Mouse (Mus musculus) limb, embryonic 10.5 days (tissue): ENCODE measurements at regions not wholly inside any gene's neighbourhood (a gene's known extent, or its start where the extent isn't known, plus 50 kb on each side); places are given as distances from the start of the nearest gene placed in this dataset.
"Not testable (repeated sequence)": the region's sequence is repeated elsewhere in the genome, so short reads cannot be mapped to it uniquely, and the experiment has no call there.

Experiments
- DNase-seq: peaks from one replicate; pipeline ENCODE4 v3.0.0-alpha.2; 2017; ENCODE audit warnings: low spot score
- H3K27ac ChIP-seq: fragments of 300-500 bp; sonication (generic); 2 replicates; pipeline ENCODE4 v1.5.1; 2016; ENCODE audit warnings: mild to moderate bottlenecking
- H3K27me3 ChIP-seq: fragments of 300-500 bp; sonication (generic); 2 replicates; pipeline ENCODE4 v1.6.1; 2016; ENCODE audit warnings: low read depth, mild to moderate bottlenecking; ENCODE audit not compliant: poor library complexity, severe bottlenecking
- H3K36me3 ChIP-seq: fragments of 300-500 bp; sonication (generic); 2 replicates; pipeline ENCODE4 v1.6.1; 2016; ENCODE audit warnings: mild to moderate bottlenecking, moderate library complexity
- H3K4me1 ChIP-seq: fragments of 300-500 bp; sonication (generic); 2 replicates; pipeline ENCODE4 v1.6.1; 2016
- H3K4me3 ChIP-seq: fragments of 300-500 bp; sonication (generic); 2 replicates; pipeline ENCODE4 v1.5.1; 2016; ENCODE audit warnings: mild to moderate bottlenecking, moderate library complexity
- H3K9me3 ChIP-seq: fragments of 300-500 bp; sonication (generic); replicated peaks from 2 replicates; pipeline ENCODE4 v1.6.1; 2016; ENCODE audit warnings: mild to moderate bottlenecking
- WGBS: fragments of 180-500 bp; shearing (Covaris S2); methylation state at CpG from one replicate; pipeline ENCODE4 v1.1.7; 2016; 5-methylcytosine and 5-hydroxymethylcytosine counted together

GRCm38 (mm10) chr7:63996581-63997098 lies 57.9 kb upstream of the Klf13 start:
- Histone ChIP-seq H3K4me1 (no peaks in the 10 kb centered on the region), H3K9me3 (no peaks in the 10 kb centered on the region), H3K4me3 (no peak overlapping the region), H3K36me3 (no peaks in the 10 kb centered on the region), H3K27ac (no peak overlapping the region), H3K27me3 (no peaks in the 10 kb centered on the region)
- no peak for DNase-seq
- 91% methylated on average over 6 of the region's 6 CpGs for WGBS

- H3K4me3 ChIP-seq = no peak overlapping the region
- H3K27ac ChIP-seq = no peak overlapping the region
- no peaks in the 10 kb centered on the region for H3K36me3 ChIP-seq
- DNase-seq = no peak
- no peaks in the 10 kb centered on the region for H3K9me3 ChIP-seq
- H3K27me3 ChIP-seq = no peaks in the 10 kb centered on the region
- H3K4me1 ChIP-seq = no peaks in the 10 kb centered on the region
- WGBS = 87% methylated on average over 3 of the region's 3 CpGs
These were observed 56.7 kb upstream of the Klf13 start for GRCm38 (mm10) chr7:63995255-63995980.

GRCm38 (mm10) chr7:63994769-63995168 lies 56.1 kb upstream of the Klf13 start:
- H3K27me3 ChIP-seq, DNase-seq, H3K27ac ChIP-seq, H3K4me3 ChIP-seq, H3K36me3 ChIP-seq, H3K4me1 ChIP-seq, H3K9me3 ChIP-seq: not testable (repeated sequence)
- WGBS = 79% methylated on average over 3 of the region's 3 CpGs

- DNase-seq = no peak
- no peak overlapping the region for H3K4me3 ChIP-seq
- no peaks in the 10 kb centered on the region for H3K36me3 ChIP-seq
- no peaks in the 10 kb centered on the region for H3K9me3 ChIP-seq
- no peak overlapping the region for H3K27ac ChIP-seq
- peaks cover 3% of the 10 kb centered on the region; the same call in 1 of the 2 replicates for H3K4me1 ChIP-seq
- WGBS = 96% methylated on average over 13 of the region's 13 CpGs
- no peaks in the 10 kb centered on the region for H3K27me3 ChIP-seq
These were observed 53.4 kb upstream of the Klf13 start for GRCm38 (mm10) chr7:63992155-63992554.

GRCm38 (mm10) chr7:63991085-63992010 lies 52.6 kb upstream of the Klf13 start:
- Histone ChIP-seq H3K27ac (0 out of 2 replicates have a peak overlapping the region, but pooled peaks have one; percentile 4), H3K4me1 (peaks cover 11% of the 10 kb centered on the region), H3K36me3 (no peaks in the 10 kb centered on the region), H3K9me3 (no peaks in the 10 kb centered on the region), H3K4me3 (no peak overlapping the region), H3K27me3 (no peaks in the 10 kb centered on the region)
- no peak for DNase-seq
- WGBS = 90% methylated on average over 12 of the region's 12 CpGs

- no peak overlapping the region for H3K4me3 ChIP-seq
- DNase-seq = no peak
- 80% methylated on average over 8 of the region's 8 CpGs for WGBS
These were observed 51.8 kb upstream of the Klf13 start for GRCm38 (mm10) chr7:63990312-63991028.

GRCm38 (mm10) chr7:63989736-63990135 lies 51.0 kb upstream of the Klf13 start:
- Histone ChIP-seq H3K36me3 (no peaks in the 10 kb centered on the region), H3K27ac (no peak overlapping the region), H3K9me3 (no peaks in the 10 kb centered on the region), H3K27me3 (no peaks in the 10 kb centered on the region), H3K4me1 (peaks cover 14% of the 10 kb centered on the region), H3K4me3 (no peak overlapping the region)
- DNase-seq = no peak

More at GRCm38 (mm10) chr7:63990312-63991028, 51.8 kb upstream of the Klf13 start:
- no peaks in the 10 kb centered on the region for H3K9me3 ChIP-seq
- peaks cover 14% of the 10 kb centered on the region for H3K4me1 ChIP-seq
- no peak overlapping the region for H3K27ac ChIP-seq
- no peaks in the 10 kb centered on the region for H3K36me3 ChIP-seq
- no peaks in the 10 kb centered on the region for H3K27me3 ChIP-seq
